Comparison of ENCODE assay signal across 12 mouse cellular contexts in the genomic region with DNA sequence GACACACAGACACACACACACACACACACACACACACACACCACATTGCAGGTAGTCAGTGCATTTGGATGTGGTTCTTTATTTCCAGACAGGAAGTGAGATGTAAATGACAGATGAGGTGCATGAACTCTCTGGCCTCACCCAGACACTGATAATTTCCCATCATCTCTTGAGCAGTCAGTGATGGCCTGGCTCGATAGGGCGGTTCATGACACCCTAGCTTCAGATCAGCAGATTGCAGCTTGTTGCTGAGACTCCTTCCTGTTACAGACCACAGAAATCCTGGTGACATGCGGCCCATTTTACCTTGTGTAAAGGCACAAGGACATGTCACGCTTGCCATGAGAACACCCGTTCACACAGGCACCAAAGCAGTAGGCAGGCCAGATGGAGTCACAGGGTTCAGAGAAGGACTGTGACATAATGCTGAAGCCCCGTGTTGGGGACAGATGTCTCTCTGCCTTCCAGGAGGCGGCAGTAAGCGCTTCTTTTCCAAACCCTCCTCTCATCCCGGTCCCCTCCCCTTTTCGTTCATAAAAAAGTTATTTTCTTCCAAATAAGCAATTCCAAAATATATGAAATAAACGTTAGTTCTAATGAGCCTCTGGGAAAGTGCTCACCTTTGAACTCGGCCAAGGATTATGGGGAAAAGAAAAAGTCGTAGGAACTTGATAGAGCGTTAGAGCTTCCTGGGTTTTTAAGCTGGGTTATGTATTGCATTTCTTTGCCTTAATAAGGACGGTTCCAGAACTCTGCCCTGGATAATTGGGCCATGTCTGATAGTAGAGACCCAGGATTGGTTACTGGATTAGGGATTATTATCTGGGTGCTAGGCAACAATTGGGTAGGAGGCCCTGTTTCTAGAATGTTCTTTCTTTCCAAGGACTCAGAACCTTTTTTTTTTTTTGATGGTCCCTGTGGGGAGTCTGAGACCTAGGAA. TPM values are rescaled to one million over a fixed set of nuclear protein-coding genes. Genes with fewer than 3 reads are reported as not detected.
DNase-seq lines count a peak whose midpoint lies in the region; ATAC-seq and TF ChIP-seq lines count a peak whose summit lies in the region.
"Had no signal": no experiment of that assay in that cellular context is flagged by ENCODE, and none has a peak within 500 bp of the region (broad histone marks: within the 10 kb centered on the region; RNA-seq: fewer than 3 reads in every experiment).

No protein-coding gene starts in this region.

- DNase-seq in kidney, postnatal 0 days (ENCODE audit: low spot score), result no peak
- no peak for DNase-seq in kidney, postnatal 14 days
- peak; percentile 21 for DNase-seq in thymus, postnatal 25 days
- no peak for DNase-seq in thymus, adult 2 months
- DNase-seq in induced T-regulatory cell, adult 2 months (ENCODE audit: low read depth), result peak; percentile 70
- no peak for DNase-seq in left cerebral cortex, postnatal 10 days (ENCODE audit: extremely low spot score in 1 of 2, low spot score in 2 of 2)
- DNase-seq in urinary bladder, adult 2 months (ENCODE audit: low spot score), result no peak
- DNase-seq: kidney, adult 8-10 months; retina, postnatal 1 day had no signal

- 0 out of 2 replicates have a peak, but pooled peaks have one; percentile 29 for ATAC-seq in kidney, postnatal 0 days (replicated peaks; ENCODE audit: low FRiP score, low read depth)

- peaks cover 6% of the 10 kb centered on the region for H3K4me1 ChIP-seq in kidney, postnatal 0 days (replicated peaks; ENCODE audit: insufficient read depth, low read length)
- H3K4me1 ChIP-seq in thymus, adult 2 months (replicated peaks; ENCODE audit: control insufficient read depth, insufficient read depth, low read length), result peaks cover 5% of the 10 kb centered on the region

- intact Hi-C loops in left cerebral cortex, postnatal 10 days (cut with DNase I), result no loop called here

- H3K36me3 ChIP-seq in kidney, postnatal 0 days (ENCODE audit: insufficient read depth, low read length), result no peaks in the 10 kb centered on the region
- no peaks in the 10 kb centered on the region for H3K36me3 ChIP-seq in thymus, adult 2 months (ENCODE audit: control insufficient read depth, insufficient read depth, low read length)
- H3K36me3 ChIP-seq: limb, embryonic 12.5 days had no signal

- no peaks in the 10 kb centered on the region for H3K9me3 ChIP-seq in kidney, postnatal 0 days (replicated peaks; ENCODE audit: low read length)
- H3K9me3 ChIP-seq: limb, embryonic 12.5 days; megakaryocyte, embryonic 14.5 days had no signal

- no peak overlapping the region for H3K27ac ChIP-seq in kidney, postnatal 0 days
- no peak overlapping the region for H3K27ac ChIP-seq in thymus, adult 2 months (ENCODE audit: control insufficient read depth, insufficient read depth, low read length)
- H3K27ac ChIP-seq: limb, embryonic 12.5 days had no signal

- H3K27me3 ChIP-seq in kidney, postnatal 0 days (ENCODE audit: insufficient read depth, low read length), result no peaks in the 10 kb centered on the region
- no peaks in the 10 kb centered on the region for H3K27me3 ChIP-seq in thymus, adult 2 months (ENCODE audit: control insufficient read depth, insufficient read depth, low read length)
- H3K27me3 ChIP-seq: limb, embryonic 12.5 days had no signal

- TF ChIP-seq POLR2A in thymus, adult 2 months (IDR thresholded peaks at IDR 0.05; ENCODE audit: control insufficient read depth, extremely low read depth, insufficient read depth, low read length, poor library complexity), result no peak

- no peak; the same call in 1 of the 2 replicates for TF ChIP-seq CTCF in kidney, postnatal 0 days (IDR thresholded peaks at IDR 0.05; ENCODE audit: low read depth)
- no peak for TF ChIP-seq CTCF in thymus, adult 2 months (IDR thresholded peaks at IDR 0.05; ENCODE audit: borderline replicate concordance, control insufficient read depth, extremely low read depth, insufficient read depth, low read length, poor library complexity)

- H3K4me3 ChIP-seq in kidney, postnatal 0 days (replicated peaks; ENCODE audit: low read depth, low read length), result no peak overlapping the region
- no peak overlapping the region for H3K4me3 ChIP-seq in thymus, adult 2 months (ENCODE audit: control insufficient read depth, insufficient read depth, low read length)
- H3K4me3 ChIP-seq: limb, embryonic 12.5 days; megakaryocyte, embryonic 14.5 days had no signal

- H3K9ac ChIP-seq in kidney, postnatal 0 days (ENCODE audit: low read depth, low read length), result no peak overlapping the region
- H3K9ac ChIP-seq: limb, embryonic 12.5 days had no signal

- no peak overlapping the region for H3K4me2 ChIP-seq in kidney, postnatal 0 days (ENCODE audit: low read length)
- H3K4me2 ChIP-seq: limb, embryonic 12.5 days had no signal

- 60% methylated on average over 15 of the region's 15 CpGs for WGBS in kidney, postnatal 0 days
- 63% methylated on average over 15 of the region's 15 CpGs for WGBS in thymus, adult 2 months

RNA-seq across cellular contexts. Expression of a gene that starts 26.0 kb away (rescaled TPM):
- polyA plus RNA-seq in kidney, postnatal 0 days (2015; fragmentation: Nextera tagmentation; extraction: Ambion mirVana), result 12.8 and 14.3 TPM in 2 replicates
- 16.6 and 18.9 TPM in 2 replicates for polyA plus RNA-seq in thymus, adult 2 months (2012; rRNA removed)
- total RNA-seq in left cerebral cortex, postnatal 10 days (2021), result 10 to 100 TPM; 76.6 to 77.3 TPM
- 21.4 and 43.2 TPM in 2 replicates for polyA plus RNA-seq in urinary bladder, adult 2 months (2012; rRNA removed)
- total RNA-seq: hematopoietic stem cell, adult 5-6 weeks had no signal

Comparison
In these comparisons a context has a peak if more than half of its experiments do, and no peak if none do; other contexts are left out.
1. DNase-seq: peak in thymus, postnatal 25 days (single experiment) and induced T-regulatory cell, adult 2 months (single experiment); none in kidney, postnatal 0 days (single experiment), kidney, postnatal 14 days (single experiment), thymus, adult 2 months (single experiment), left cerebral cortex, postnatal 10 days (0 of 2) and urinary bladder, adult 2 months (single experiment).